Mouse (Mus musculus): ENCODE data around the gene 1700018B08Rik. TPM values are rescaled to one million over a fixed set of nuclear protein-coding genes. Genes with fewer than 3 reads are reported as not detected.

1700018B08Rik gene
- polyA plus RNA-seq, 1 experiment = not detected

DNA sequence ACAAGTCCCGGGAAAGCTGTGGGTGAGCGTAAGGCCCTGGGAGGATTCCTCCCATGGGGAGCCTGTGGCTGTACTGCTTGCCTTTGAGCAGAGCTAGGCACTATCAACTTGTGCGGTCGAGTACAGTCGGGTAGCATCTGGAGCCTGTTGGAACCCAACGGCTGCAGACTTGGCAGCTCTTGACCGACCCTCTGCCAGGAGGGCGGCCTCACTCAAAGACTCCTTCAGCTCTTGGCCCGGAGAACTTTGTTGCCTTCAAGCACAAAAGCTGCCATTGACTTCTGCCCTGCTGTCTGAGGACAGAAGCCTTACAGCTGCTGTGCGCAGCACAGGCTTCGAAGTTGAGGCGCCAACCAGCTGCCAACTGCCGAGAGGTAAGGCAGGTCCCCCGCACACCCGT, 15.3 kb downstream of the 1700018B08Rik start:
- Histone ChIP-seq H3K4me3 (ENCODE audit: insufficient read depth, low read depth, low read length) (no peak overlapping the region), H3K27ac (ENCODE audit: insufficient read depth, low read depth, low read length) (no peak overlapping the region), H3K4me1 (ENCODE audit: control insufficient read depth, insufficient read depth, low read length) (no peaks in the 10 kb centered on the region)
- TF ChIP-seq POLR2A (IDR thresholded peaks at IDR 0.05; ENCODE audit: insufficient read depth, low read depth, low read length) (no peak), CTCF (IDR thresholded peaks at IDR 0.05; ENCODE audit: insufficient read depth, low read depth, low read length) (no peak)
- 76% methylated on average over 15 of the region's 15 CpGs for WGBS

DNA sequence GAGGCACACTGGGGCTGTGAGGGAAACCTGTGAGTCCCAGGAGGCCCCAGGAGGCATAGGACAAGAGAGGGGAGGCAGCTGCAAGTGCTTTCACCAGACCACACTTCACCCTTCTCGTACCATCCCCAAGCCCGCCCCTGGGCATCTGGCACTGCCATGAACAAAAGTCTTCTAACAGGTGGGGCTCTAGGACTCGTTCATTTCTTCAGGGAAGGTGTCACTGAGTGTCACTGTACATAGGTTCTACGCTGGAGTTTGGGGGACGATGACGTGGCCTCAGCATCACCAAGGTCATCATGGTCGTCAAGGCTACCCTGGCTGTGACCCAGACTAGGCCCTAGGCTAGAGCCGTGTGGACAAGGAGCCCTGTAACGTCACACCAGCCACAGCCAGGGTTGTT, 16.4 kb downstream of the 1700018B08Rik start:
- no peak overlapping the region for H3K4me3 ChIP-seq (ENCODE audit: insufficient read depth, low read depth, low read length)
- 84% methylated on average over 9 of the region's 9 CpGs for WGBS
- H3K27ac ChIP-seq (ENCODE audit: insufficient read depth, low read depth, low read length) = no peak overlapping the region
- H3K4me1 ChIP-seq (ENCODE audit: control insufficient read depth, insufficient read depth, low read length) = no peaks in the 10 kb centered on the region
- TF ChIP-seq CTCF (IDR thresholded peaks at IDR 0.05; ENCODE audit: insufficient read depth, low read depth, low read length) (no peak), POLR2A (IDR thresholded peaks at IDR 0.05; ENCODE audit: insufficient read depth, low read depth, low read length) (no peak)

DNA sequence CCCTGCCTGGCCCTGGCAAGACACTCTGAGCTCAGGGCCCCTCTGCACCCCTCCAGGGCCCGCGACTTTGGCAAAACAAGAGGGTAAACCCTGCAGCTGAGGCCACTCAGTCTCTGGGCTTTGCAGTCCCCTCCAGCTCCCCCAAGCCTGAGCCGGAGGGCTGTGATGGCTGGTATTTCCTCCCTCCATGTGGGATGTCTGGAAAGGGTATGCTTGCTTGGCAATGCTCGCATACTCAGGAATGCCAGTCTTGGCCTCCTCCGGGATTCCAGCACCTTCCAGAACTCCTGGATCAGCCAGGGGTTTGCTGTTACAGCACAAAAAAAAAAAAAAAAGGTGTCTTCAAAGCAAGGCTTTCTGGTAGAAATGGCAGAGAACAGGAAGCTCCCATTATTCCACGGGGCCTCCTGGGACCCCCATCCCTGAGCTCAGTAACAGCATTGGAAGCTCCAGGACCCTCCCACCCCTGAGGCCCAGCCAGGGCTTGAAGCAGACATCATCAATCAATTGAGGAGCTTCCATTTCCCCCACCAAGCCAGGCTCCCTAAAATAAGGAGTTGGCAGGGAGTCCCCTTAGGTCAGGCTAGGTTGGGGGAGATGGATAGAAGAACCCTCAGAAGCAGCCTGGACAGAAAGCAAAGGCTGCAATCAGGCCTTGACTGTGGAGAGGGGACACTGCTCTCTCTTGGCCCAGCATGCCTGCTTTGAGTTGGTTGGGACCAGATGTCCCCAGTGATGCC, 17.1 kb downstream of the 1700018B08Rik start:
- TF ChIP-seq POLR2A (IDR thresholded peaks at IDR 0.05; ENCODE audit: insufficient read depth, low read depth, low read length) (no peak), CTCF (IDR thresholded peaks at IDR 0.05; ENCODE audit: insufficient read depth, low read depth, low read length) (no peak)
- Histone ChIP-seq H3K27ac (ENCODE audit: insufficient read depth, low read depth, low read length) (no peak overlapping the region), H3K4me3 (ENCODE audit: insufficient read depth, low read depth, low read length) (no peak overlapping the region), H3K4me1 (ENCODE audit: control insufficient read depth, insufficient read depth, low read length) (no peaks in the 10 kb centered on the region)
- 73% methylated on average over 6 of the region's 6 CpGs for WGBS

DNA sequence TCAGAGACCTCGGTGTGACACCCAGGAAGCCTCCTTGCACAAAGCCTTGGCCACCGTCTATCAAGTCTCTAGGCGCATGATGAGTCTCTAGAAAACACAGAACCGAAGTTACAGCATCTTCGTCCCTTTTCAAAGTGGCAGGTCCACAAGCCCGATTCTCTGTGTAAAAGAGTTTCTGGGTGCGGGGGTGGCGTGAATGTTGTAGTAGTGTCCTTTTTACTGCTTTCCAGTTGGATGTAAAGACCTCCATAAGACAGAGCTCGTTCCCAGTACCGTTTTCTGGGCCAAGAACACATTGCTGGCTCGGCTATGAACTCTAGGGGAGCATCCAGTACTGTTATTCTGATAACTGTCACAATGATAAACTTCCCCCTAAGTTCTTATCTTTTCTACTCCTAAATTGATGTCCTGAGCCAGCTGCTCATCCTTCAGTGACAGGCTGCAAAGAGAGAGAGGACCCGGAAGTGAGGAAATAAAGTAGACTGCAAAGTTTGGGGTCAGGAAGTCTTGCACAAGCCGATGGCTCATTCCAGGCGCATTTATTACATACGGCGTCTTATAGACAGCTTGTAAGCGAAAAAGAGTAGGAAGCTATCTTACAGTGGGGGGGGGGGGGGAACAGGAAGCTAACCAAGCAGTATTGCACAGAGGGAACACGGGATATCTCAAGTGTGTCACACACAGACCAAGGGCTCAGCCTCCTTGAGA, 18.9 kb downstream of the 1700018B08Rik start:
- Histone ChIP-seq H3K4me1 (ENCODE audit: control insufficient read depth, insufficient read depth, low read length) (no peaks in the 10 kb centered on the region), H3K27ac (ENCODE audit: insufficient read depth, low read depth, low read length) (no peak overlapping the region), H3K4me3 (ENCODE audit: insufficient read depth, low read depth, low read length) (no peak overlapping the region)
- 86% methylated on average over 18 of the region's 18 CpGs for WGBS
- TF ChIP-seq POLR2A (IDR thresholded peaks at IDR 0.05; ENCODE audit: insufficient read depth, low read depth, low read length) (no peak), CTCF (IDR thresholded peaks at IDR 0.05; ENCODE audit: insufficient read depth, low read depth, low read length) (no peak)

DNA sequence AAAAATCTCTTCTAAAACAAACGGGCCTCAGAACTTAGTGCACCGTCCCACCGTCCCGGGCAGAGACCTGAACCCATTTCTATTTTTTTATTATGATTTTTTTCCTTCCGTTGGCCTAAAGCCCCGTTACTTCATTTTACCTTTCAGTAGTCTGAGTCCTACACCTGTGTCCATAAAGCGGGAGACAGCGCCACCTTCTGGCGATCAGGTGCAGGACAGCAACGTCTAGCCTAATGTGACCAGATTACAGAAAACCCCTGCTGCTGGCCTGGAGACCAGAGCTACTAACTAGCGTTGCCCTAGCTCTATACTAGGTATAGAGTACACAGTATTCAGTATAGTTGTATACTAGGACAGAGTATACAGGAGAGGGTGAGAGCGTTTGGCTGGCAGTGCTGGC, 30.7 kb downstream of the 1700018B08Rik start:
- WGBS = 3% methylated on average over 12 of the region's 12 CpGs
- no peak for TF ChIP-seq POLR2A (IDR thresholded peaks at IDR 0.05; ENCODE audit: insufficient read depth, low read depth, low read length)
- TF ChIP-seq CTCF (IDR thresholded peaks at IDR 0.05; ENCODE audit: insufficient read depth, low read depth, low read length) = peak; percentile 77
- H3K4me1 ChIP-seq (ENCODE audit: control insufficient read depth, insufficient read depth, low read length) = no peaks in the 10 kb centered on the region
- no peak overlapping the region for H3K27ac ChIP-seq (ENCODE audit: insufficient read depth, low read depth, low read length)
- H3K4me3 ChIP-seq (ENCODE audit: insufficient read depth, low read depth, low read length) = no peak overlapping the region

DNA sequence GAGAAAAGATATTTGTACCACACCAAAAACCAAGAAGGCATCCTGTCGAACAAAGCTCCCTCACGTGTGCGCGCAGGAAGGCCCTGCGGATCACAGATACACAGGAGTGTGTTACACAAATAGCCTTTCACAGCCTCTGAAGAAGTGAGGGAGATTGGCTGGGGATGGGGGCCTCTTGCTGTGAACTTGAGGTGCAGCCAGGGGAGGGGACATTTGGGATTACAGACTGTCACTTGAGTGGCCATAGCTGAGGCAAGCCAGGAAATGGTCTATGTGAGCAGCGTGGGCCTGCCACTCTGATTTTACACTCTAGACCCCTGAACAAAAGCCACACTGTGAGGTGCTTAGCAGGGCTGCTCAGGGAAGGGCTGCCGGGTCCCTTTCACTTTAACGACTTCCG, 32.4 kb downstream of the 1700018B08Rik start:
- no peak for TF ChIP-seq POLR2A (IDR thresholded peaks at IDR 0.05; ENCODE audit: insufficient read depth, low read depth, low read length)
- no peak for TF ChIP-seq CTCF (IDR thresholded peaks at IDR 0.05; ENCODE audit: insufficient read depth, low read depth, low read length)
- Histone ChIP-seq H3K4me3 (ENCODE audit: insufficient read depth, low read depth, low read length) (no peak overlapping the region), H3K27ac (ENCODE audit: insufficient read depth, low read depth, low read length) (no peak overlapping the region), H3K4me1 (ENCODE audit: control insufficient read depth, insufficient read depth, low read length) (no peaks in the 10 kb centered on the region)
- 49% methylated on average over 9 of the region's 9 CpGs for WGBS

DNA sequence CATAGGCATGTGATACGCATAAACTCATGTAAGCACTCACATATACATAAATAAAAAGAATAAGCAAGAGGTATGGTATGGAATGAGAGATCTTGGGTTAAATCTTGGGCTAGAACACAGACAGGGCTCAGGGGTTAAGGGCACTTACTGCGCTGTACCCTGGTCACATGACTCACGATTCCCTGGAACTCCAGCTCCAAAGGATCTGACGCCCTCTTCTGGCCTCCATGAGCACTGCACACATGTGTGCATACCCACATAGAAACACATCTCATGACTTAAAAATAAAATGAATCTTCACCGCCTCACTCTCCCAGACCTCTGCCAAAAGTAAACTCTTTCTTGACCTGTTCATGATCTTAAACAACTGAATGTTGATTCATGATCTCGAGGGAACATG, 46.5 kb downstream of the 1700018B08Rik start:
- Histone ChIP-seq H3K4me3 (ENCODE audit: insufficient read depth, low read depth, low read length) (no peak overlapping the region), H3K4me1 (ENCODE audit: control insufficient read depth, insufficient read depth, low read length) (no peaks in the 10 kb centered on the region), H3K27ac (ENCODE audit: insufficient read depth, low read depth, low read length) (no peak overlapping the region)
- 86% methylated on average over 6 of the region's 6 CpGs for WGBS
- TF ChIP-seq POLR2A (IDR thresholded peaks at IDR 0.05; ENCODE audit: insufficient read depth, low read depth, low read length) (no peak), CTCF (IDR thresholded peaks at IDR 0.05; ENCODE audit: insufficient read depth, low read depth, low read length) (no peak)

DNA sequence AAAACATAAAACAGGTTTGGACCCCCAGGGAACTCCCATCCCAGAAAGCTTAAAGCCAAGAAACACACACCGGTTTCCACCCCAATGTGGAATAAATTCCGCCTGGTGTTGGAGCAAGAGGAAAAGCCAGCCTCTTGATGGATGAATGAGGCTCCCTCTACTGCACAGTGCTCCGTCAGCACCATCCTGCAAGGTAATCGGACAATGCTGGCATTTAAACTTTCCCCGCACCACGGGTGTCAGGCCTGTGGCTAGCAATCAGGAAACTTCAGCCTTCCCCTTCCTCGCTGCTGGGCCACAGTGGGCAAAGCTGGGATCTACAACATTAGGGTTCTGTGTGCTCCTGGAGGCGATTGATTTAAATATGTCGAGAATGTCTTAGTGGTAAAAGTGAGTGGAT, 52.5 kb downstream of the 1700018B08Rik start:
- H3K4me3 ChIP-seq (ENCODE audit: insufficient read depth, low read depth, low read length) = no peak overlapping the region
- no peak for TF ChIP-seq CTCF (IDR thresholded peaks at IDR 0.05; ENCODE audit: insufficient read depth, low read depth, low read length)
- TF ChIP-seq POLR2A (IDR thresholded peaks at IDR 0.05; ENCODE audit: insufficient read depth, low read depth, low read length) = no peak
- 77% methylated on average over 9 of the region's 9 CpGs for WGBS

DNA sequence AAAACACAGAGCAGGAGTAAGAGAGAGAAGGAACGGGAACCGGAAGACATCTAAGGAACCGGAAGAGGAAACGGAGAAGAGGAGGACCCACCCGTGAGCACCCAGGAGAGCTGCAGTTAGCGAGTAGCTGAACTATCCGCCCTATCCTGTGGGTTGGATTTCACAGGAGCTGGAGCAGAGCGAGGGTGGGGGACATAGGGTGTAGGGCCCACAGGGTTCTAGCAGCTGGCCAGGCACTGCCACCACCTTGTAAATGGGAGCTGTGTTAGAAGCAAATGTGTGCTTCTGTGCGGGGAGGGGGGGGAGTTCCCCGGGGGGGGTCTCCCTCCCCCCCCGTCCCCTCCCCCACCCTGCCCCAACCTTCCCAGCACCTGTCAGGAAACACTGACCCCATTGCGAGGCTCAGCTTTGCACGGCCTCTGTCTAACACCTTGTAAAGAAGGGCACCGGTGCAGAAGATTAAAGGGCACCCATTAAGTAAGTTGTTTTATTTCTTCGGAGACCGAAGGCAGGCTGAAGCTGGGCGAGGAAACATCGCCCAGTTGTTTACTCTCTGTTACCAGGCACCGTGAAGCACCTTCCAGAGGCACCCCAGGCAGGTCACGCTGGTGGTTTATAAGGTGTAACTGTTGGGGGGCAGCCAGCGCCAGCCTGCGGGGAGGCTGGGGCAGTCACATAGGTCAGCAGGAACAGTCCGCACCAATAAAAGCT, 59.9 kb downstream of the 1700018B08Rik start:
- H3K4me3 ChIP-seq (ENCODE audit: insufficient read depth, low read depth, low read length) = no peak overlapping the region
- peaks cover 11% of the 10 kb centered on the region for H3K4me1 ChIP-seq (ENCODE audit: control insufficient read depth, insufficient read depth, low read length)
- TF ChIP-seq POLR2A (IDR thresholded peaks at IDR 0.05; ENCODE audit: insufficient read depth, low read depth, low read length) (no peak), CTCF (IDR thresholded peaks at IDR 0.05; ENCODE audit: insufficient read depth, low read depth, low read length) (no peak)
- 76% methylated on average over 23 of the region's 23 CpGs for WGBS
- no peak overlapping the region for H3K27ac ChIP-seq (ENCODE audit: insufficient read depth, low read depth, low read length)

More for the DNA sequence above, 52.5 kb downstream of the 1700018B08Rik start:
- peaks cover 2% of the 10 kb centered on the region; the same call in 1 of the 2 replicates for H3K4me1 ChIP-seq (ENCODE audit: control insufficient read depth, insufficient read depth, low read length)
- no peak overlapping the region for H3K27ac ChIP-seq (ENCODE audit: insufficient read depth, low read depth, low read length)

Other genes with a start within 250 kb of the 1700018B08Rik start
- not detected in 2 replicates for gene Fbxo31, start 34.5 kb upstream of the 1700018B08Rik start, polyA plus RNA-seq (2012; ENCODE audit: insufficient read depth, insufficient read length, low replicate concordance, missing spikeins)
- gene Map1lc3b, start 46.0 kb upstream of the 1700018B08Rik start, polyA plus RNA-seq (2012; ENCODE audit: insufficient read depth, insufficient read length, low replicate concordance, missing spikeins) = not detected in 2 replicates
- not detected in 2 replicates for gene Zcchc14, start 108.6 kb upstream of the 1700018B08Rik start, polyA plus RNA-seq (2012; ENCODE audit: insufficient read depth, insufficient read length, low replicate concordance, missing spikeins)
- 104 TPM in 1 of 2 replicates, not detected in the other for gene Jph3, start 185.3 kb upstream of the 1700018B08Rik start, polyA plus RNA-seq (2012; ENCODE audit: insufficient read depth, insufficient read length, low replicate concordance, missing spikeins)

Data from olfactory bulb, adult 2 months (tissue).